Mouse (Mus musculus) c-Kit-negative CD71-positive TER-119-positive erythroid progenitor cells, embryonic 14.5 days (primary cell): ENCODE results near the gene Krt26.

Experiments used
- DNase-seq: peaks from one replicate; pipeline ENCODE4 v3.0.0-alpha.2; 2013; ENCODE audit warnings: low read depth, low spot score

The Krt26 gene

DNA sequence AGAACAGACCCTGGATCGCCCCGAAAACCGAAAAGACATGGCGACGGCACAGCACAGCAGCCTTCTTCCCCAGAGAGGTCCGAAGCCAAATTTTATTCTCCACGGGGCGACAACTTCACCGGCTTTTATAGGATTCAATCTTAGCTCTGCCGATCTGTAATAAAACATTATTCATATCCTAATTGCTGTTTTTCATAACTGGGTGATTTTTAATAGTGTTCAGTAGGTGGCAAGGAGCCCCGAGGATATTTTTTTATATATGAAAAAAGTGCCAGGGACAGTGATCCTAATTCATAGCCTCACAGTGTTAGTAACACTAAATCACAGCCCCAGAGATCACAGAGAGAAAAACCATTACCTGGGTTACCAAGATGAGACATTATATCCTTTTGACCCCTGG lies at the start of gene Krt26:
Gene Krt26 (minus strand): TSS at position 101 of the 400 bp plus-strand sequence.
- DNase-seq = no peak

DNA sequence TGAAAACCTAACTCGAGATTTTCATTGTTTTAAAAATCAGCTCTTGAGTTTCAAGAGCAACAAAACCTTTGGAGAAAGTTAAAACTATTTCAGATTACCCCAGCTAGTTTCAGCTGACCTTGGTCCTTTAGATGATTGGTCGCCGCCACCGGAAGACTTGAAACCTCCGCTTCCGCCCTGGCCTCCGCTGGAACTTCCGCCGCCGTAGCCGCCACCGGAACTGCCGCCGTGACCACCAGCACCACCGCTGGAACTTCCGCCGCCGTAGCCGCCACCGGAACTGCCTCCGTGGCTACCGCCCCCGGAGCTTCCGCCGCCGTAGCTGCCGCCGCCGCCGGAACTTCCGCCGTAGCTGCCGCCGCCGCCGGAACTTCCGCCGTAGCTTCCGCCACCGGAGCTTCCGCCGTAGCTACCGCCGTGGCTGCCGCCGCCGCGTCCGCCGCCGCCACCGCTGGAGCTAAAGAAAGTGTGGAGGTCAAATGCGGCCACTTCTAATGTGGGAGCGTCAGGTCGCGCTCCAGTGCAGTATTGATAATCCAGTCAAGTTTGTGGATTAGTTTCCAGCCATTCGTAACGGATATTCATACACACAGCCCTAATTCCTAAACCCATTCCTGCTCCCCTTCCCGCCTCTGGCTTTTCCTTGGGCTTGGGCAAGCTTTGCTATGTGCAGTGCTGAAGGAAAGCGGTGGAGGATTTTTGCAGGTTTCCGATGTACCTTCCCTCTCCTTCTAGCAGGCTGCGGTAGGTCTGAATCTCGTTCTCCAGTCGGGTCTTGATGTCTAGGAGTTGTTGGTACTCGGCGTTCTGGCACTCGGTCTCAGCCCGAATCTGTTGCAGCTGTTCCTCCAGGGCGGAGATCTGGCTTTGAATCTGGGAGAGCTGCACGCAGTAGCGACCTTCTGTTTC lies 48.3 kb upstream of the Krt26 start:
- no peak for DNase-seq

DNA sequence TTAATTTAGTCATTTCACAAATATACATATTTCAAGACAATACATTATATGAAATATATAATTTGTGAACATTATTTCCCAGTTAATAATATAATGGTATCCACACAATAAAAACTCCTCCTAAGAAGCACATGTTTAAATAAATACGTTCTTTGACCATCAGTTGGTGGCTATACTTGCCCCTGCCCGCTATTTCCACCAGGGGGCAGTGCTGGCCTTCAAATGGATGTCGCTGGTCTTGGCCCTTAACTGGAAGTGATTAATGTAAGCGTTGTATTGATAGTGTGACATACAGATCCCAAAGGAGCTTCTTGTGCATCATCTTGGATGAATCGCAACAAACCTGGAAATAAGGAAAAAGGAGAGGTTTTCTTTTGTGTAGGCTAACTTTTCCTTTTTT lies 41.8 kb upstream of the Krt26 start:
- DNase-seq = peak; percentile 21

DNA sequence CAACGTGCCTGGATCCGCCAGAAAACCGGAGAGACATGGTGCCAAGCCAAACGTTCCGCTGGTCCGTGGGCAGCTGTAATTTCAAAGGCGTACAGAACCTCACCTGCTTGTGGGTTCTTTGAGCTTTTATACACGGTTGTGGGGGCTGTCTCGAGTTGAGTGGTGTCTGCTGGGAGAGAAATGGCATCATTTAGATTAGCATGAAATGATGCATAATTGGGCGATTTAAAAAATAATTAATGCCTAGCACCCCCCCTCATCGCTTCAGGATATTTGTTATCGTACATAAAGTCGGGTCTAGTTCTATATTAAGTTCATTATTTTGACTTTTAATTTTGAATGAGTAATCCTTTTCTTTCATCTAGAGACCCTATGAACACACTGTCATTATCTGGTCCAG lies 37.0 kb upstream of the Krt26 start, which contains the start of gene Krt28:
Gene Krt28 (minus strand): TSS at position 101 of the 400 bp plus-strand sequence.
- no peak for DNase-seq

DNA sequence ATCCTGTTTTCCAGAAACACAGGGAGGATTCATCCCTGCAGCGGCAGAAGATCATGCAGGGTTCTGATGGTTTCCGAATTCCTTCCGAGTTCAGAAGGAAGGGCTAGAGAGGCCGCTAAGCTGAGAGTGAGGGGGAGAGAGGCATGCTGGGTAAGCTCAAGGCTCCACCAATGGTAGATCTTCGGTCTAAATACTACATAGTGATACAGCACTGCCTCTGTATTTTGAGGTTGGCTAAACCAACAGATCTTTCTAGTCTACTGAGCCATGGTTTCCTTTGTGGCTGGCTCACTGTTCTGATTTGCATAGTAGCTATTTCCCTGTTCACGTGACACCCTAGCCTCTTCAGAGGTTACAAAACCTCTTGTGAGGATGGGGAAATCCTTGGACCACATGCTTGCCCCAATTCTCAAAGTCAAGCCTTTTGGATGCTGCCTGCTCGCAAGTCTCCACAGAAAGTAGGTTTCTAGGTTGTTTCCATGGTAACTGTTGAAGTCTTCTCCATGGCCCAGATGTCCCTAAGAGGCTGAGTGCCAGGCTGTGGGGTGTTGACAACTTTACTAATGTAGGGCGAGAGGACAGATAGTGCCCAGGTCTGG lies 32.2 kb upstream of the Krt26 start:
- no peak for DNase-seq

DNA sequence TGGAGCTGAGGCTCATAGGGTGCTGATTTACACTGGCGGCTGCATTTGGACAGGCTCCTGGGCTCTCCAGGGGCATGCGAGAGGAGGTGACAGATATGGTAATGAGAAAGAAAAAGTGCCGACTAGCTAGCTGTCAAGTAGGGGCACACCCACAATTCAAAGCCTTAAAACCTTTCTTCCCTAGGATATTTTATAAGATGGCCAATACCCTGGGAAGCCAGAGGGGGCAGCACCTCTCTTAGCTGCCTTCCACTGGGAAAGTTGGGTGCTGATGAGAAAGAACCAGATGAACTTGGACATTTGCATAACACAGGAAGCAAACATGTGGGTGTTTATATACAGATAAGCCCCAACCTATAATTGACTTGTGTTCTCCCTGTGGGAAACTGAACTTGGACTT lies 31.5 kb upstream of the Krt26 start:
- DNase-seq = no peak

DNA sequence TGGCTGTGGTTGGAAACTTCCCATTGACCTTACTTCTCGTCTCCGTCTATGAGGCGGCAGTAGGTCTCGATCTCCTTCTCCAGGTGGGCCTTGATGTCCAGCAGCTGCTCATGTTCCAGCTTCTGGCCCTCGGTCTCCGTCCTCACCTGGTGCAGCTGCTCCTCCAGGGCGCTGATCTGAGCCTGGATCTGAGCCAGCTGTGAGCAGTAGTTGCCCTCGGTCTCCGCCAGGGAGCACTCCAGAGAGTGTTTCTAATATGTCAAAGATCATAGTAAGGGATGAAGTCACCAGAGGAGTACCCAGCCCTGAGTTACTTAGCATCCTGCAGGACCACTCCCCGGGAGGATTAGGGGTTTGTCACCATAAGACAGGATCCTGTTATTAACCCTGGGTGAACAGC lies 29.0 kb upstream of the Krt26 start:
- DNase-seq = no peak

DNA sequence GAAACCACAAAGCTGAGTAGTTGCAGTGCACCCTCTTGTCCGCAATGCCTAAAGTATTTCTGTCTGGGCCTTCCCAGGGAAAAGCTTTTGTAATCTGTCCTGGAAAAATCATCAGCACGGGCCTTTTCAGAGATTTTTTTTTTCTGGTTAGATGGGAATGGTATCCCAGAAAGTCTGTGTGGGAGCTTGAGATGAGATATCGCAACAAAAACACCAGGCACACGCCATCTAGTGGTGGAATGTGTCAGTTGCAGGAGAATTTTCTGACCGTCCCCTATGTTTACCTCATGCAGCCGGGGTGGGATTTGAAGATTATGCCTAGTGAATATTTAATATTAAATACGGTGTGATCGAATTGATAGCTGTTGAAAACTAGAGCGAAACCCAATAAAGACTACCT lies 26.6 kb upstream of the Krt26 start:
- DNase-seq = no peak

DNA sequence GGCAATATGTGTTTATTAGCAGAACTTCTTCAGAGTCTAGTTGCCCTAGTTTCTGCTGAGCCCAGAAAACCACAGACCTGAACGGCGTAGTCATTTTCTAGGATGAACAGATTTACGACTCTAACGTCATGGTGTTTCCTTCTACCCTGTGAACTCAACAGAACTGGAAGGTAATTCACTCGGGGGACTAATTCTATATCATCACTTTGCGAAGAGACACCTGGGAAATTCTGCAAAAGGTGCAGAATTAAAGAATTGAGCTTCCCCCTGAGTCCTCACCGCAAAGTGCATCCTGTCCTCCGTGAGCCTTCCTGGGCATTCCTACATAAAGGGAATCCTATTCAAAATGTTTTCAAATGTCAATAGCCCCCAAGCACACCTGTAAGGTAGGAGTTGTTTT lies 23.7 kb upstream of the Krt26 start:
- no peak for DNase-seq

DNA sequence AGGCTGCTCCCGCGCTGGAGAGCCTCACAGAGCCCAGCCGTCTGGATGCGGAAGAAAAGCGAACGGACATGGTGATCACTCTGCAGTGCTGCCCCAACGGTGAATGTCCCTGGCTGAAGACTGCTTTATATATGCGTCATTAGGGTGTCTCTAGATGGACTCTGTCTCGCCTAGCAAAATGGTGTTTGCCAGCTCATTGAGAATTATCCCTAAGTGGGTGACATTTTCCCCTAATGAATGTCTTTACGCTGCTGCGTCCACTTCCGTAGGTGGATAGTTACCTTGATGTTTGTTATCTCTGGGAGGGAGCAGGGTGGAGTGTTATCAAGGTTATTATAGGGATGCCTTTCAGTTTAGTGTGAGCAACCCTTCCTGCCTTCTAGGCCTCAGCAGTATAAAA lies 13.2 kb upstream of the Krt26 start, which contains the start of gene Krt27:
Gene Krt27 (minus strand): TSS at position 101 of the 400 bp plus-strand sequence.
- DNase-seq = no peak

DNA sequence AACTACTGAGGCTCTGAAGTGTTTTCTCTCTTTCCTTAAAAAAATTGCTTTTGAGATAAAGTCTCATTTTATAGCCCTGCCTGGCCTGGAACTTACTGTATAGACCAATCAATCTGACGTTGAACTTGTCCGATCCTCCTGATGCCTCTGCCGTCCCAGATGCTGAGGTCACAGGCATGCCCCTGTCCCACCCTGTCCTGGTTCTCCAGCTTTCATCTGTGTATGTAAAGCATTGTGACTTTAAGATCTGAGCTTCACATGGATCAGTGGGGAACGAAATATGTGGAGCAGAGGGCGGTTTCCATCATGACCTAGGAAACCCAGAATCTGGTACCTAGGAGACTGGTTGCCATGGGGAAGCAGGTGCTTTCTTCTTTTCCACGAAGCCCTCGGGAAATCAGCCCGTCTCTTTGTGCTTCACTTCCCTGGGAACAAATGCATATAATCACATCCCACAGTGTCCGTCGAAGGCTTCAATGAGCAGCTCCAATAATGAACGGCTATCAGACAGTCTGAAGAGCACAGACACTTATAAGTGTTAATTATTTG lies 1.6 kb upstream of the Krt26 start:
- no peak for DNase-seq

DNA sequence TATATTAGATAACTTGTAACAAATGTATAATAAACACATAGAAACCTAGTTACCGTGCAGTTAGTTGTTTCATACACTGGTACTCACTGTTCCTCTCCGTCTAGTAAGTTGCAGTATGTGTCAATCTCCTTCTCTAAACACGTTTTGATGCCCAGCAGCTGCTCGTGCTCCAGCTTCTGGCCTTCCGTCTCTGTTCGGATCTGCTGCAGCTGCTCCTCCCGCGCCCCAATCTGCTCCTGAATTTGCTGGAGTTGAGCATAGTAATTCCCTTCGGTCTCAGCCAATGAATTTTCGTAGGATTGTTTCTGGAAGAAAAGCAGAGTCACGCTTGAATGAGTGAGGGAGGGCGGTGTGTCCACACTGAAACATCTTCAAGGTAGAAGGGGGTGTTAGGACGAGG lies 4.3 kb downstream of the Krt26 start:
- DNase-seq = no peak

DNA sequence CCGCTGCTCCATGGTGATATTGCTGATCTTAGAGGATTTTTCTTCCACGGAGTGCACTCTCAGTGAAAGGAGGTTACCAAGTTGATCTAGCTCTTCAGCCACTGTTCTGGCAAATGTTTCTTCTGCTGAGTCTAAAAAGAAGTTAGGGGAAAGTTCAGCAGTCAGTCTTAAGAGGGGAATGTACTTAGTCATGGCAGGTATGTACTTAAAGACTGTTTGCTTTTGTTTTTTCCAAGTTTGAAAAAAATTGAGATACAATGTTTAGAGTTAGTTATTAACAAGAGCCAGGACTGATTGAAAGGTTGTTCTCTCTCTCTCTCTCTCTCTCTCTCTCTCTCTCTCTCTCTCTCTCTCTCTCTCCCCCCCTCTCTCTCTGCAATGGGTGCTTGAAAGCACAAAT lies 8.1 kb downstream of the Krt26 start:
- DNase-seq = no peak

DNA sequence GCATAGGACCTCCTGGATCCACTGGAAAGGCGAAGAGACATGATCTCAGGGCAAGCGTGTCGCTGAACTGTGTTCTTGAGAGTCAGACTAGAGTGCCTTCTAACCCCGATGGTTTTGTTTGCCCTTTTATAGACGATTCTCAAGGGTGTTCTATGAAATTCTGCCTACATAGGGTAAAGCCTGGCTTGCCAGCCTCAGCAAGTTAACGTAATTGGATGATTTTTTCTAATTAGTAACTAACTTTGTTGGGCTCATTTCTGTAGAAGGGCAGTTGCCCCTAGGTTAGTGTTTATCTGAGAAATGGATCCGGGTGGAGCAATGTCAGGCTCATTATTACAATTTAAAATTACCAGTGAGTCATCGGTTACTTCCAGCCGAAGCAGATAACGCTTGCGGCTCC lies 14.9 kb downstream of the Krt26 start, which contains the start of gene Krt25:
Gene Krt25 (minus strand): TSS at position 101 of the 400 bp plus-strand sequence.
- no peak for DNase-seq

DNA sequence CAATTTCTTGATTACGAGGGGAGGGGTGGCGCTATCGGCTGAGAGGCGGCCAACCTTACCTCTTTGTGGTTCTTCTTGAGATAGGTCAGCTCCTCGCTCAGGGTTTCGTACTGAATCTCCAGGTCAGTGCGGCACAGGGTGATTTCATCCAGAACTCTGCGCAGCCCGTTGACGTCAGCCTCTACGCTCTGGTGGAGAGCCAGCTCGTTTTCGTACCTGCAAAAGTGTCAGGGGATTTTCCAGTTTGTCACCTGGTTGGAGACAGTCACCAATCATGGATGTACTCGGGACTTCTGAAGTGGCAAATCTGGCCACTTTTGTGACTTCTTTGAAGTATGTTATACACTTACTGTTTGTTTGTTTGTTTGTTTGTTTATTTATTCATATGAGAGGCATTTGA lies 16.7 kb downstream of the Krt26 start:
- no peak for DNase-seq

DNA sequence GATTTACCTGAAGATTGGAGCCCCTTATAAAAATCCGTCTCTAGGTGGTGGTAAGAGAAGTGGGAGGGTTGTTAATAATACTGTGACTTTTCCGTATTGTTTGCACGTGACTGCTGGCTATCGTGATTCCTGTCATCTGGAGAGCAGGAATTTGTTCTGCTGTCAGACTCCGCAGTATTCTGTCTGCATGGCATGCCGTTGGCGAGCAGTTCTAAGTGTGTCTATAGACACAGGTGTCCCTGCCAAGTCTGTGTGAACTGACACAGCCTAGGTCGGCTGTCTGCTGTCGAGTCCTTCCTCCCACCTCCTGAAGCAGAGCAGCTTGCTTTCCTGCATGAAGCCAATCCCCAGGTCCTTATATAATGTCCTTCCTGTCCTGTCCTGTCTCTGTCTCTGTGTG lies 18.6 kb downstream of the Krt26 start:
- DNase-seq = no peak

DNA sequence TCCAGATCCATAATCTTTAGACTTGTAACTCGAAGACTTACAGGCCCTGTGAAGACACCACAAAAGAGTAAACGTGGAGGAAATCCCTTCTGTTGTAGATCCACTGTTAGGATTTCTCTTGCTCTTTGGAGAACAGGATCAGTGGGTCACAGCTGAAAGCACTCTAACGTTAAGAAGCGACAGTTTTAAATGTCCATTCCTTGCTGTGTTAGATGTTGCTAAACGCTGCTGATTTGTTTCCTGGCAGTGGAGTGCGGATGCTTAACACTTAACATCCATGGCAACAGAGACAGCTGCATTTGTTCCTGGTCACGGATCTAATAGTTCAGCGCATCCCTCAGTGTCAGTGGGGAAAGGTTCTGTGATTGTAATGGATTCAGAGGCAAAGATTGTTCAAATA lies 21.2 kb downstream of the Krt26 start:
- DNase-seq = no peak

DNA sequence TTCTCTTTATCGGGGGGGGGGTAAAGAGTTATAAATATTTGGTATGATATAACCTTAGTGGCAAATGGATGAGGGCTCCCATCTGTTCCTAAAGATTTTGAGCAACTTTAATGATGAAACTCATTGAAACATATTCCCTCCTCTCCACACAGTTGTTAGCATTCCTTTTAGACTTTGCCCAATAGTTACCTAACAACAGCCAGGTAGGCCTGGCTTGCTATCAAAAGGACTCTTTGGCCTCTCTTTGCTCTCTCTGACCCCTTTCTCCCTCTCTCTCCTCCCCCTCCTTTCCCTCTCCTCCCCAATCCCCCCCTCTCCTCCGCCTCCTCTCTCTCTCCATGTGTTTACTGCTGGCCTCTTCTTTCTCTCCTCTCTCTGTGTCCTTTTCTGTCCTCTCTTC lies 23.2 kb downstream of the Krt26 start:
- no peak for DNase-seq

DNA sequence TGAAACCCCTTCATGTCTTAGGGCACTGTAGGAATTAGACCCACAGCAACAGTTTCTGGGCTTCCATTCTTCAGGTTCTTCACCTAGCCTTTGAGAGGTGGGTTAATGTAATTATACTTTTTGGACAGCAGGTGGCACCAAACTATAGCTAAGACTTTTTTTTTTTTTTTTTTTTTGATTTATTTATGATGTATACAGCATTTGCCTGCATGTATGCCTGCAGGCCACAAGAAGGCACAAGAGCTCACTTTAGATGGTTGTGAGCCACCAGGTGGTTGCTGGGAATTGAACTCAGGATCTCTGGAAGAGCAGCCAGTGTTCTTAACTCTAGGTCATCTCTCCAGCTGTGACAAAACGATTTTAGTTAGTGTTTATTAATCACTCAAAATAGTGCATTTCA lies 26.9 kb downstream of the Krt26 start:
- peak; percentile 1 for DNase-seq

DNA sequence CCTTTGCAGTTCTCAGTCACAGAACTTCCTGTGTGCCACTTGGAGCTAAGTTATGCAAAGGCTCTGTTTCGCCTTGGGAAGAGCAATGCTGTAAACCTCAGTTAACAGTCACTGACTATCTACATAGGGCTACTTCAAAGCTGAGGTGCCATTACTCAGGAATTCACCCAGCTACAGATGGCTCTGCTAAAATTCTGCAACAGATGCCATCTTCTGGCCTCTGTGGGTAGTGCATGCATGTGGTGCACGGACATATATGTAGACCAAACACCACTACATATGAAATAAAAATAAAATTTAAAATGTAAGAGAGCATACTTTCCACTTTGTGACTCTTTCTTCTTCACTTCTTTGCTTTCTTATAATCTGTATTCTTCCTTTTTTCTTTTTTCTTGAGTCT lies 30.2 kb downstream of the Krt26 start:
- DNase-seq = peak; percentile 2

DNA sequence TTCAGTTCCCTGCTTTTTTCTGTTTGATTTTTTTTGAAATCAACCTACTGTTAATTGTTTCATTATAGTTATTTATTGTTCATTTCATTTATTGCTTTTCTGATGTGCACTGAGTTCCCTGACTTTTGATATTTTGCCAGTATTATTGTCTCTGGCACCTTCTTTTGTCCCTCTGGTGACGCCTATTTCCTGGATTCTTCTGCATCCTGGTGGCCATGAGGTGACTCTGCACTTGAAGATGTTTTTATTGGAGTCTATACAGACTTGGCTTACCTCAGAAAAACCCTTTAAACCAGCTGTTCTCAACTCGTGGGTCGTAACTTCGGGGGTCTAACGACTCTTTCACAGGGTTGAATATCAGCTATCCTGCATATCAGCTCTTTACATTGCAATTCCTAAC lies 42.7 kb downstream of the Krt26 start:
- no peak for DNase-seq

DNA sequence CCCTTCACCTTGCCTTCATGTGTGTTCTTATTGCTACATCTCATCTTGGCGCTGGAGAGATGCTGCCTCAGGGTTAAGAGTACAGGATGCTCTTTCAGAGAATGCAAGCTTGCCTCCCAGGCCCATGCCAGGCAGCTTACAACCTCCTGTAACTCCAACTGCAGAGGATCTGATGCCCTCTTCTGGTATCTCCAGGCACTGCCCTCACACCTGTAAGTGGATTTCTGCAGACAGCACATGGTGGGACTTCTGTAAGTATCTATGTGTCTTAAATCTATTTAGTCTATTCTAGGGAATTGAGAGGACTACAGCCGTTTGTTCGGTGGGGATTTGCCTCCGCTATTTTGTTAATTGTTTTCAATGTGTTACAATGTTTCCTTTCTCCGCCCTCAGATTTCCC lies 44.9 kb downstream of the Krt26 start:
- no peak for DNase-seq

DNA sequence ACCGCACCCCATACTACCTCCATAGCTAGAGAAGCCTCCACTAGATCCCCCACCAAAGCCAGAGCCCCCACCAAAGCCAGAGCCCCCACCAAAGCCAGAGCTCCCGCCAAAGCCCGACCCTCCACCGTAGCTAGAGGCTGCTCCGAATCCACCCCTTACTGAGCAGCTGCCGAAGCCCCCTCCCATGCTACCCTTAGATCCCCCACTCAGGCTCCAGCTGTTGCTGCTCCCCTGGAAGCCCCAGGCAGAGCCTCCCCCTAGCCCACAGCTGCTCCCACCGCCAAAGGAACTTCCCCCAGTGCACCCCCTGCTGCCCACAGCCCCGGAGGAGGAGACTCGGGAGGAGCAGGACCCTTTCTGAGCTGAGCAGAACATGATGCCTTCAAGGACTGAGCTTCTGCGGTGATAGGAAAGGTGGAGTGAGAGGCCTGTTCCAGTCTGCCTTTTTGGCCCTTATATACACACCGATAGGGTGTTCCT lies 52.9 kb downstream of the Krt26 start, which contains the start of gene Krt24:
Gene Krt24 (minus strand): TSS at position 430 of the 480 bp plus-strand sequence.
- DNase-seq = no peak
